In genomic region chr13:49765306-49765705, GRCm38 (mm10) we compare ENCODE assay signal across 32 mouse cellular contexts. TPM values are rescaled to one million over a fixed set of nuclear protein-coding genes. Genes with fewer than 3 reads are reported as not detected.
"Had no signal": no experiment of that assay in that cellular context is flagged by ENCODE, and none has a peak within 500 bp of the region (broad histone marks: within the 10 kb centered on the region; RNA-seq: fewer than 3 reads in every experiment).

No protein-coding gene starts in this region.

- H3K9ac ChIP-seq: liver, embryonic 13.5 days; midbrain, embryonic 15.5 days; neural tube, embryonic 13.5 days; stomach, embryonic 15.5 days had no signal

- H3K4me3 ChIP-seq: liver, embryonic 13.5 days; midbrain, embryonic 15.5 days; myocyte; neural tube, embryonic 13.5 days; stomach, embryonic 15.5 days had no signal

- H3K27me3 ChIP-seq: liver, embryonic 13.5 days; midbrain, embryonic 15.5 days; neural tube, embryonic 13.5 days; stomach, embryonic 15.5 days had no signal

- H3K4me2 ChIP-seq: liver, embryonic 13.5 days; midbrain, embryonic 11.5 days; midbrain, embryonic 15.5 days; neural tube, embryonic 13.5 days; stomach, embryonic 15.5 days had no signal

- ATAC-seq: midbrain, embryonic 15.5 days had no signal

- H3K9me3 ChIP-seq: liver, embryonic 13.5 days; midbrain, embryonic 15.5 days; neural tube, embryonic 13.5 days; stomach, embryonic 15.5 days had no signal

- H3K4me1 ChIP-seq: midbrain, embryonic 15.5 days; stomach, embryonic 15.5 days had no signal

- H3K36me3 ChIP-seq: liver, embryonic 13.5 days; midbrain, embryonic 15.5 days; neural tube, embryonic 13.5 days; stomach, embryonic 15.5 days had no signal

- H3K27ac ChIP-seq: liver, embryonic 13.5 days; midbrain, embryonic 15.5 days; neural tube, embryonic 13.5 days; stomach, embryonic 15.5 days had no signal

- DNase-seq: kidney, adult 9 months; kidney, postnatal 14 days; kidney, postnatal 4 days; liver, embryonic 13.5 days; lung, adult 2 months; lung, postnatal 14 days; lung, postnatal 4 days; retina, postnatal 1 day; right cerebral cortex, postnatal 25 days; spleen, adult 18-20 months; thymus, adult 2 months; thymus, postnatal 14 days; thymus, postnatal 4 days had no signal

RNA-seq across cellular contexts. Expression of gene Gm30302, which starts 33.5 kb away (rescaled TPM):
- total RNA-seq: layer of hippocampus, adult 18-20 months; layer of hippocampus, postnatal 14 days; left cerebral cortex, adult 8-10 months; left cerebral cortex, postnatal 25 days; liver, adult 2 months; megakaryocyte progenitor cell, adult 5-6 weeks; megakaryocyte-erythroid progenitor cell, adult 5-6 weeks; monocyte, adult 5-6 weeks; neutrophil, adult 5-6 weeks had no signal
- polyA plus RNA-seq: kidney, embryonic 16.5 days; limb, embryonic 11.5 days; limb, embryonic 14.5 days; liver, adult 2 months; liver, embryonic 13.5 days; liver, embryonic 16.5 days; lung, adult 2 months; lung, embryonic 16.5 days; midbrain, embryonic 11.5 days; midbrain, embryonic 15.5 days; myocyte; neural tube, embryonic 13.5 days; stomach, embryonic 15.5 days; thymus, adult 2 months had no signal
